Mouse (Mus musculus) inflammation-experienced regulatory T-cells, adult 6 months (primary cell): ENCODE results near the gene Zfp423. TPM values are rescaled to one million over a fixed set of nuclear protein-coding genes. Genes with fewer than 3 reads are reported as not detected.

Experiments used
- ATAC-seq: one replicate; pipeline ENCODE4 v1.8.0; 2017
- polyA plus RNA-seq, 3 experiments: library from polyadenylated mRNA; unstranded; fragments of 100-300 nt; shearing (Covaris generic); gene quantifications; one replicate each; pipeline ENCODE4 v1.2.1; 2017

Zfp423 gene
- polyA plus RNA-seq, 3 experiments from 2014 or later: 0.42 TPM; not detected in 2

DNA sequence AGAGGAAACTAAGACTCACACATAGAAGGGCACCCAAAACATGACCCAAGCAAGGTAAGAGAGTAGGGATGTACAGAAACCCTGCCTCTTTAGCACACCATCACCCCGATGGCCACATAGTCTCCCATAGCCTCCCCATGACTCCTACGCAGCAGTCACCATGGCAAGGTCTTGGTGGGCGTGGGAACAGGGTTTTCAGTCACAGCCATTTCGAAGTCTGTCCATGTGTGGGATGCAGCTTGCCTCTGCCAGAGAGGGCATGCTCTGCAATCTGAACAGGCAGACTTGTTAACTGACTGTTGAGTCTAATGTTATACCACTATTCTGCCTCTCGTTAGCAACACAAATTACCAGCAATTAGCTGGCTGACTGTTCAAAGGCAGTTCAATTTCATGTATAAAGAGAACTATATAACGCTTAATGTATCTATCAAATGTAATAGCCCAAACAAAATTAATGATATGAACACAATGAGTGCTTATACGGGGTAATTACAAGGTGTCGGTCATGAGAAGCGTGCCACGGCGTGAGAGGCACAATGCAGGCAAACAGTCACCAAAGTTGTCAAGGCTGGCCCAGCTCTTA is 218.4 kb downstream of the Zfp423 start:
- no peak for ATAC-seq

DNA sequence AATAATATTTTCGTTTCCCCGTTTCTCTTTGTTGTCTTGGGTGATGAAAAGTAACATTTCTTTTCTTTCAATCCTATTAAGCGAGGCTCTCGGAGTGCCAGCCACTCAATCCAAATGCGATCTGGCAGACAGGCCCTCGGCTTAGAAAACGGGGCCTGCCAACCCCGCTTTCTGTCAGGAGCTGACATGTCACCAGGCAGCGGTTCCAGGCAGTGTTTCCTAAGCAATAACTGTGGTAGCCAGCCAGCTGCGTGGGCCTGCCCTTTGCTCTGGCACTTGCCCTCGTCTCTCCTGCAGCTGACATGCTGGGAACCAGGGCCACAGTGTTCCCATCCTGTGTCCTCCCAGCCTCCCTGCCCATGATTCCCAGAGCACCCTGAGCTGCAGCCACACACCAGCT is 221.5 kb downstream of the Zfp423 start:
- no peak for ATAC-seq

DNA sequence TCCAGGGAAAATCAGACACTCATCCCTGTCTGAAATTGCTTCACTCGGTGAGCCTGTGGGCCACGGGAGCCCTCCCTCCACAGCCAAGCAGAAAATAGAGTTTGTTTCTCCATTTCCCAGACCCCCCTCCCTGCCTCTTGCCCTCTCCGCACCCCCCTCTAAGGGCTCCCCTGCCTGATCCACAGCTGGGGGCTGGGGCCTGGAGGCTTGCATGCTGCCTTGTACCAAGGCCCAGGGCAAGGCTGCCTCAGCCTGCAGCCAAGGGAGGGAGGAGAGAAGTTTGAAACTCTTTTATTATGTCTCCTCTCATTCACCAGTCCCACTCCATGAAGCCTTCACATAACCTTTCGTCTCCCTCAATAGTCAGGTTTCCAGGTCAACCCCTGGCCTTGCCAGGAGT is 224.5 kb downstream of the Zfp423 start:
- ATAC-seq: no peak

DNA sequence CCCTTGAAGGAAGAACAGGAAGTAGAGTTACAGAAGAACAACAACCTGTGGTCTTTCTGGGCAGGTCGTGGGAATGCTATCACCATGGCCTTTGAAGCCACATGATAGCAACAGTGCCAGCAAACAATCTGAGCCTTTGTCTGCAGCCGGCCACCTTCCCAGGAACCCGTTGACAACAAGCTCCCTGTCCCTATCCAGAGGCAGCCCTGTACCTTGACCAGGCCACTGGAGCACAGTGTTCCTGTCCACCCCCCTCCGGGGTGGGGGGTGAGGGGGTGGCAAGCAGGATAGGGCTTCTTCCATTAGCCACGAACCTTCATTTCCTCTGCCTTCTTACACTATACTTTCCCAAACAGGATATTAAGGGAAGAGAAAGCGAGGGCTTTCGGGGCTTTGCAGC is 224.9 kb downstream of the Zfp423 start:
- ATAC-seq: no peak

DNA sequence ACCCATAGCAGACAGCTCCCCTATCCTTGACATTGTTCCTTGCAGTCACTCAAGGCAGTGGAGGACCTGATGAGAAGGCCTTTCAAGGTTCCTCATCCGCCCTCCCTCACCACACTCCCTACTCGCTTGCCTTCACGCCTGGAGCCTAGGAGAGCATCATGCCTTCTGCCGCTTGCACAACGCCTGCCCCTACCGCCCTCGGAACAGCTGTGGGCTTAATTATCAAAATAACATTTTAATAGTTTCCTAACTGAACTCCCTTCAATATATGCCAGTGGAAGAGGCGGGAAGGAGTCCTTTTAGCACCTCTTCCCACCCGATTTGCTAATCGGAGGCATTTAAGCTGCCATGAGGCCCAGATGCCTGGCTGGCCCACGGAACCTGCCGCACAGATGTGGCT is 228.3 kb downstream of the Zfp423 start:
- no peak for ATAC-seq

DNA sequence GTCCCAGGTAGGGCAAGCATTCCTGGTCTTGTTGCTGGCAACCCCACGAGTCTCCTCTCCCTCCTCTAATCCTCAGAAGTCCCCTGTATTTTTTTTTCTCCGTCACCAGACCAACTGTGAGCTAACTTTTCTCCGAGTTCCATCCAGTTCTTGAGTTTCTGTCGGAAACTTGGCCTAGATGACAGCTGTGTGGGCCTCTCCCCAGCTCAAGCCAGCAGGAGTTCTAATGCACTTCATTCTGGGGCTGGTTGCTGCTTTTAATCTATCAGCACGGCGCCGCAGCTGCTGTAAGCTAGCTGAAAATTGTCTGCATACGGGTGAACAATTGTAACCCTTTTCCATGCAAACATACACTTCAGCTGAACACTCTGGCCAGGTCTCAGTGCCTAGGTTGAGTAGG is 236.4 kb downstream of the Zfp423 start:
- ATAC-seq: no peak

DNA sequence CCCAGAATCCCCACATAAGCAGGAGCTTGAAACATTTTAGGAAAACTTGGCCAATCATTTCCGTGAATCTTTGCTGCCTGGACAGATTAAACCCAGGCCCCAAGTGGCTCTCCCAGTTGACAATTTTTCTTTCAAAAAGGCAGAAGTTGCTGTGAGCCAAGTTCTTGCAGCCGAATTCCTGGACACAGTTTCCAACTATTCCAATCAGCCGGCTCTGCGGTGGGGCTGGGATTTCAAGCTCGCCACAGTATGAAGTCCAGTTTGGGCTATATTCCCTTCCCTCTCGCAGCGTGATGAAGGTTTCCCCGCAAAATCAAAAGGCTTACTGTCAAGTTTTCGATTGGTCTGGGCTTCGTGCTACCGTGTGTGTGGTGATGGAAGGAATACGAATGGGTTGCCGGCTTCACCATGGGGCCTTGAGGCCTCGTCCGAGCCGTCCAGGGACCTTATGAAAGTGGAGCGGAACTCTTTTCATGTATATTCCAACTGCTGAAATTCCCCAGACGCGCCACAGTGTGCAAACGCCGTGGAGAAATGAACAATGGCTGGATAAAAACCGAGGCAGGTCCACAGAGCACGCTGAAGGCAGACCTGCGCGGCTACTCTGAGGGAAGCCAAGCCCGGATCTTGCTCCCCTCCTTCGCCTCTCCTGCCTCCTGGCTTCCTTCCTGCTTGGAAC is 240.1 kb downstream of the Zfp423 start:
- ATAC-seq: no peak

DNA sequence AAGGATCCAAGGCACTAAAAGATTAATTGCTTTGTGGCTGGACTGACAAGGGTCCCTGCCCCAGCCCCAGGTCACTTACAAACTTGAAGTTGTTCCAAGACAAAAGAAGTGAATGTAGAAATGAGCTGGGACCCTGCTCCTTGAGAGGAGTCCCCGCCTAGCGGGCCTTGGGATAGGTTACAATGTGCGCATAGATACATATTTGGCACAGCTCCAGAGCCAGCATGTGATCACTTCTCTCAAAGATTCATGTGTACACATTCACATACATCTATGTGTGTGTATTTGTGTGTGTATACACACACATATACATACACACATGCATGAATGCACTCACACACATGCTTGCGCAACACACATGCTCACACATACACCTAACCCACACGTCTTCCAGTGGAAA is 241.9 kb downstream of the Zfp423 start:
- ATAC-seq: no peak

DNA sequence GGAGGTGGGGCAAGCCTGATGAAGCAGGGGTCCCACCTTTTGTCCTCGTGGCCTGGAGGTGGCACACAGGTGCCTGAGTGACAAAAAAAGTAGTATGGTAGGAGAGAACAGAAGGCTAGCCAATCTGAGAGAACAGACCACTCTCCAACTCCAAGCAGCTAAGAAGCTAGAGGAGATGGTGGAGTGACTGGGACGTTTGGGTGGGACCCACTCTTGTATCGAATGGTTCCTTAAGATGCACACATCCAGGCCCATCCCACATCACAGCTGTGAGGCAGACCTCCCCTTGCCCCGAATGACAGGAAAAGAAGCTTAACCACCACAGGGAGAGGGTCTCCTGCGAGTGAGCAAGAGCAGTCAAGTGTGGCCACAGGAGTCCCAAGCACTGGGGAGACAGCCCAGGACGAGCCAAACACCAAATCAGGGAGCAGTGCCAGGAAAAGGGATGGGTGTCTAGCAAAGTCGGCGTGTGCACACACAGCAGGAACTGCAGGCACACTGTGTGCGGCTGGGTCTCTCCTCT is 242.6 kb downstream of the Zfp423 start:
- ATAC-seq: no peak

DNA sequence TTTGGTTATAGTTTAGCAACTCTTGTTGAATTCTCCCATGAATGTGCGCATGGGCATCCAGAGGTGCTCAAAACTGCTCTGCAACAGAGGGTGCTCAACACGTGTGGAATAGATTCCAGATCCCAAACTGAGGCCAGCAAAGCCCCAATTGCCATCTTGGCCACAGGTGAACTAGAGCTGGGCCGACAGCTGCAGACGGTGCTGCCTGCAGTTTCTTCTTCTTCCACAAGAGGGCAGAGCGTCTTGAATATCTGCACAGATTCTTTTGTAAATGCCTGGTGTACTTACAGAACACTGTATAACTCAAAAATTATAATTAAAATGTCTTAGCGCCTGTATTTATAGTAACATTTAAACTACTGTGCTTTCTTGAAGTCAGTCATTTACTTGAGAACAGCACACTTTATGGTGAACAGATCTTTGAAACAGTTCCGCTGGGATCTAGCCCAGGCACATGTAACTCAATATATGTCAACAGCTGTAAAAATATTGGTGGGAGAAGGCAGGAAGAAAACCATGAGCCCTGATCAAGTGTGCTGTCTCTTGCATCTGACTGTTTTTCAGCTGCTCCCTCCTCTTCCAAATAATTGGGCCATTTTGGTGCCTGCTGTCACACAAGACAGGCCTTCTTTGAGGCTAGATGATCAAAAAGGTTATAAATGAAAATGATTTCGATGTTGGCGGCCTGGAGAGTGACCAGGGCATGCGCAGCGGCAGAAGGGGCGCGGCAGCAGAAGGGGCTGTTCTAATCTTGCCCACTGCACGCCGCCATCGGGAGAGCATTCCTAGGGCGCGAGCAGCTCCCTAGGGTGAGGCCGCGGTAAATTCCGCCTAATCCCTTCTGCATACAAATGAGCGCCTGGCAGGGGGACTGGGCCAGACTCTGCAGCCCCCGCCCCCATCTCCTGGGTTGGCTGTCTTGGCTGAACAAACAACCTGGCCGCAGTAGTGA is 243.4 kb downstream of the Zfp423 start:
- no peak for ATAC-seq

DNA sequence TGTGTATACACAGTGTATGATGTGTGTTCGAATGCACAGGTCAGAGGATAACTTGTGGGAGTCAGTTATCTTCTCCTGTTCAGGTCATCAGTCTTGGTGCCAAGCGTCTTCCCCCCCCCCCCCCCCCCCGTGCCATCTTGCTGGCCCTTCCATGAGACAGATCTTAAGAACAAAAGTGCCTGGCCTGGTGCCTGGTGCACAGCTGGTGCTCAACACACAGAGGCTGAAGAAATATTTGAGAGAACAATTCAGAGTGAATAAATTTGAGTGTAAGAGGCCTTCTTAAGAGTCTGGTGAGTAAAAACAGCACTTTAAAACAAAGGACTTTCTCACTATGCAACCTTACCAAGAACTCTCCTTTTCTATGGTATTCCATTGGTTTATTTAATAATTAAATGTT is 245.4 kb downstream of the Zfp423 start:
- no peak for ATAC-seq

DNA sequence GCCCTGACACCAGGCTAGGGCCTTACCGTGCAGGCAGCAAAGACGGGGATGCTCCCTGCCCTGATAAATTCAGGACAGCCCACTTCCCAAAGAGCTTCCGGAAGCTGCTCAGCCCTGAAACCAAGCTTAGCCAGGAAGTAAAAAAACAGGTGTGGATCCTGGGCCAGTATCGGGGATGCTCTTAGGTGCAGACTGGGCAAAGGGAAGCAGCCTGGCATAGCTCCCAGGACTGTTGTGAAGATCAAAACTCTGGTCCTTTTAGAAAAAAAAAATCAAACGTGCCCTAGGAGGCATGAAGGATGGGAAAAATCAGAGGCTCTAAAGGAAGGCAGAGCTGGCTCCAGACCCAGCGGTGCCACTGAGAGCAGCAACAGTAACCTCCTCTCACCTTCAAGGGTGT is 247.4 kb downstream of the Zfp423 start:
- ATAC-seq: no peak

DNA sequence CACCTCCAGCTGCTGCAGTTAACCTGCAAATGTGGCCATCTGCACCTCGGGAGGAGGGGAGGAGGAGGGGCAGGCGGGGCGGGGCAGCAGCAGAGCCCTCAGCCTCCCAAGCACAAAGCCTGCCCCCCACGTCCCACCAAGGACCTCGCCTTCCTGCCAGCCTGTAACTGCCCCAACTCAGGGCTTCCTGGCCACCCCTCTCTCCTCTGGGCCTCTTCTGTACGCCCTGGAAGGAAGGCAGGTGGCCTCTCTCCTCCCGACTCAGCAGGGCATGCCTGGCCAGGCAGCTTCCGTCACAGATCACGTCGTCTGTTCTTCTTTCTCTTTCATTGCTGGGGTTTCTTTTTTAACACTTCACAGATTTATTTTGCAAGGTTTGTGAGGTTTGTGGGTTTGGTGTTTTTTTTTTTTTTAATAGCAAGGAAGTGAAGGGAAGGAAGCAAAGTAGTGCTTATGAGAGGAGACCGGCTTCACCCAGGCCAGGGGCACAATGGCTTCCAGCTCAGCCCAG is 251.2 kb downstream of the Zfp423 start:
- no peak for ATAC-seq

DNA sequence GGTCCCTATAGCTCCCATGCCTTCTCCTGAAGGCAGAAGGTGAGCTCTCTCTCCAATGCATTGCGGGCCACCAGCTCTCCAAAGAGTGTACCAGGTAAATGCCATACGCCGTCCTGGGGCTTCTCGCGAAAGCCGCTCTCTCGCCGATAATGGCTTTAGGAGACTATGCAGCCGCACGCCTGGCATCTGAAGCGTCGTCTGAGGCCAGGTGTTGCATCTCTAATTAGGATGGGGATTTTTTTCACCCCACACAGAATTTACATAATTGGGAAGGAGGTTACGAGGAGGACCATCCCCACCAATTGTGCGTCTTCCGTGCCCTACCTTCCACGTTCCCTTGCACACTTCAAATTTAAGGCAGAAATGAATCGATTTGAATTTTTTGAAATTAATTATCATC is 252.2 kb downstream of the Zfp423 start:
- no peak for ATAC-seq

DNA sequence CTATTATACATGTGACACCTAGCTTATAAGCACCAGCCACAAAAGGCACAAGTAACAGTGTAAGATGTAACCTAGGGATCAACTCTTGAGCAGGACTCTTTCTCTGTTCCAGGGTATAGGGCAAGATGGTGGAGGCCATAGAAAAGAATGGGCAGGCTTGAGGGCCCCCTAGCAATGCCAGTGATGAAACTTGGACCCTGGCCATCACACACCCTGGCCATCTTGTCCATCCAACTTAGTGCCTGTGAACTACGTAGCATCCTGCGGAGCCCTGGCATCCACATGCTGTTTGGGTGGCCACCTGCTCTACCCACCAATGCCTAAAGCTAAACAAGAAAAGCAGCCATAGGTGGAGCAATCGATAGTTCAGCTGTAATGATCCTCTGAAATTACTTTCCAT is 254.6 kb downstream of the Zfp423 start:
- no peak for ATAC-seq

DNA sequence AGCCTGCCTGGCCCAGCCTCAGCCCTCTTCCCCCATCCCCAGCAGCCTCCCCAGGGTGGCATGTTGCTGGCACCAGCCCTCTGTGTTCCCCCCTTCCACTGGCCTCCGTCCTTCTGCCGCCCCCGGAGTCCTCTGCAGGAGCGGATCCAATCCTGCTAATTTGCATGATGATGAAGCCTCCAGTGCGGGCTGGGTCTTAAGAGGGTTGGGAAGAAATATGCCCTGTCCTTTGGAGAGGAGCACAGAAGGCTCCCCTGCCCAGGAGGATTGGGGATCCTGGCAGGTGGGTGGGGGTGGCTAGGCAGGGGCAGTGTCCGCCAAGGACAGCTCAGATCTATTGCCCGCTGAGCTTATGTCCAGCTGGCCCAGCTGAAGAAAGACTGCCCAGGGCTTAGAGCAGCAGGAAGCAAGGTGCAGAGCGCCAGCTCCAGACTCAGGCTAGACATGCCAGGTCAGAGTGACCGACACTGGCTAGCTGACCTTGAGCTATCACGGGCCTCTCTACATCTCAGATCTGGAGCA is 256.5 kb downstream of the Zfp423 start:
- no peak for ATAC-seq

DNA sequence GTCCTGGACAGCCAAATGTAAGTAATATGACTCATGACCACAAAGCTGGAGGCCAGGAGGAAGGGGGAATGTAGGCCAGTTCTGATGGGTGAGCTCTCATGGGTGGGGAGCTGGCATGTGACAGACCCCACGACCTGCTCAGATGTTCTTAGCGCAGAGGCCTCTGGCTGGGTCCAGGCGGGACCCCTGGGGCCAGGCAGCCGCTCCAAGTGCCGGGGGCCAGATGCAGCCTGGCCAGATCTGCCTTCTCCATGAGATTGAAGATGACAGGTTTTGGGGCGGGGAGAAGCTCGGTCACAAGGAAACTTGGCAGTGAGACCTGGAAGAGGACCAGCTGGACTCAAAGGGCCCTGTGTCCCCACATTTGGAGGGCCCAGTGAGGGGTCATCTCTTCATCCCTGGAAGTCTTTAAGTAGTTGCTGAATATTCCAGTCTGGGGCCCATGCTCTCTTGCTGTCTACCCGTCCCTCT is 257.3 kb downstream of the Zfp423 start:
- ATAC-seq: no peak

DNA sequence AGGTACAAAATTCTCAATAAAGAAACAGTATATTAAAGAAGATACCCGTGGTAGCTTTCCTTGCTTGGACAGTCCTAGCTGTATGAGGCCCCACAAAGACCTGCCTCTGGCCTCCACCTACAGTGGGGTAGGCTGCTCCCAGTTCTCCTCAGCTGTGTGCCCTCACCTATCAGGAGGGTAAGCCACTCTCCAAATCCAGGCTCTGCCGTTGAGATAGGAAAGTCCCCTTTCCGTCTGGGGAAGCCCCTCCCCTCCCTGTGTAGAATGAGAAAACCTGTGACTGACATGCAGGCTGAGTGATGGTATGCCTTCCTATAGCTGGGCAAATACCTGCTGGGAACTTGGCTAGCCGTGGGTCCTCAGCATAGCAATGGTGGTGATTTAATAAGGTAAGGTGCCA is 257.8 kb downstream of the Zfp423 start:
- no peak for ATAC-seq

DNA sequence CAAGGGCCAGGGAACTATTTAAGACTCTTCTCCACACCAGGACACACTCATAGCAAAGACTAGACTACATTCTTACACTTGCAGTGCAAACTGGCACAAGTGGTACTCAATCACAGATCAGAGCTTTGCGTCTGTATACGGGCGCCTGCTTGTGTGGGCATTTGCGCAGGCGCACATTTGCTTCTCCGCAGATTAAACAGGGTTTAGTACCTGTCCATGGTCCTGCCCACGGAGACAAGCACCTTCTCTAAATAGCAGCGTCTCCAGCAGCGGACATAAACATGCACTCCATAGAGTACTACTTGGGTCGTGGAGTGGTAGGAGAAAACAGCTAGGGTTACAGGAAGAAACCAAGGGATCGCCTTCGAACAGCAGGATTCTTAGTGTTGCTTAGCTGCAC is 259.1 kb downstream of the Zfp423 start:
- no peak for ATAC-seq

DNA sequence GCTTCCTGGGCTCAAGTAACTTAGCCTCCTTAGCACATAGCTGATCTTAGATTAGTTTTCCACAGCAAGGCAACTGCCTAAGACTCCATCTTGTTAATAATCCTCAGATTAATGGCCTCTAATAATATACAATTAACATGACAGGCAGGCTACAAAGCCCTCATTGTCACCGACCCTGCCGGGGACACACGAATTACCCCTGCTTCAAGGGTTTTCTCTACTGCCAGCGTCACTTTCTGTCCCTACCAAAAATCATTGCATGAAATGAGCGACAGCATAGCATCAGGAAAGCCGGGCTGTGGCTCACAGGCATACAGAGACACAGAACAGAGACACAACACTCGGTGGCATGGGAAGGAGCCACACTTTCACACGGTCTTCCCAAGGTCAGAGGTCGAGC is 262.3 kb downstream of the Zfp423 start:
- ATAC-seq: no peak

DNA sequence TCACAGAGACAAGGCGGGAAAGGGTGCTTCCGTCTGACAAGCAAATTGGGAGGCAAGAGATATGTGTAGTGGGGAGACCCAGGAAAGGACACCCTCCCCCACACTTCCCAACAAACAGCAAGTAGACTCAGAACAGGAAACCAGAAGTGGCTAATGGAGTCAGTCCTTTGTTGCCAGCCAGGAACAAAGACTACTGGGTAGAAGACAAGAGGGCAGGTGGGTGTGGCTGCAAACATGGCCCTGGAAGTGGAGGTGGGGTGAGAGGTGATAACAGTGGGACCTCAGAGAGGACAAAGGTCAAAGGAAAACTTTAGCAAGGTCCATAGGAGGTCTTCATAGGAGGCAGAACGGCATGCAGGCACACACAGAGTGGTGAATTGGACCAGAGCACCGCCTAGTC is 265.7 kb downstream of the Zfp423 start:
- ATAC-seq: no peak

DNA sequence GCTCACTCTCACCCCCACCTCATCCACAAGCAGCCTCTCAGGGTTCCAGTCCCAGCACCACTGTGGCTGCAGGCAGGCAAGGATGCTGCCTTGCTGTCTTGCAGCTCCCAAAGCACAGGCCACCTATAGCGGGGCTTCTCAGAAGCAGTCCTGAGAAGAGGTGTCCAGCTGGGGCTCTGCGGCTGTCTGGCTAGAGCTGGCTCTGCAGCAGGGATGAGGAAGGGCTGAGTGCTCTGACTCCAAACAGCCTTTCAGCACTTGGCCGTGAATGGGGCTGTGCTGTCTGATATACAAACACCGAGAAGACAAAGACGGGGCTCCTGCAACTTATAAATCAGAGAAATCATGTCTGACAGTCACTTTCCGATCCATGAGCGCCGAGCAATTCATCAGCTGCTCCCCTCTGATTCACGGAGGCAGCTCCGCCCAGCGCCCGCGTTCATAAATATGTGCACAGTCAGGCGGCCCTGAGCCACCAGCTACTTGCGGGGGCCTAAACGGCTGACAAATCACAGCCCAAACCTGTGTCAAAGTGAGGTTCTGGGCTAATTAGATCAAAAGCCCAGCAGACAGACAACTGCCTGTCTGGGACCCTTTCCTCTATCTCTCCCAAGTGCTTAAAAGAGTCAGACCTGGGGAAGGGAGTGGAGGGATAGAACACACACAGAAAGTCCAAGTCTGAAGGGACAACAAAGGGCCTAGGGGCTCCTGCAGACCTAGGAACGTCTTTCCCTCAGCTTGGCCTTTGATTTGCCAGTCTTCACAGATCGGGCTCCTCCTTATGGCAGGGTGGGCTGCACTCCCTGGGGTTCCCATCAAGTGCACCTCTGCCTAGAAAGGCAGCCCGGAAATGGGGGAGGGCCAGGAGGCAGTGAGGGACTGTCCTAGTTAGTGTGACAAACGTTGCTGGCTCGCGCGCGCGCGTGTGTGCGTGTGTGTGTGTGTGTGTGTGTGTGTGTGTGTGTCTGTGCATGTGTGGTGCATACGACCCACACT is 269.0 kb downstream of the Zfp423 start:
- ATAC-seq: no peak
